Mouse (Mus musculus) intestine, embryonic 16.5 days (tissue): Measurements from ENCODE around the gene Ccdc190. TPM values are rescaled to one million over a fixed set of nuclear protein-coding genes. Genes with fewer than 3 reads are reported as not detected.

Experiments used
- ATAC-seq: fragments of 200-750 bp; cut with Nextera tagmentation; 2 replicates; pipeline ENCODE4 v1.8.0; 2017; ENCODE audit warnings: moderate TSS enrichment, moderate library complexity
- H3K27ac ChIP-seq: fragments of 300-500 bp; sonication (generic); 2 replicates; pipeline ENCODE4 v1.5.1; 2014; ENCODE audit warnings: mild to moderate bottlenecking, low read length
- H3K27me3 ChIP-seq: fragments of 300-500 bp; sonication (generic); replicated peaks from 2 replicates; pipeline ENCODE4 v1.6.1; 2014; ENCODE audit warnings: low read length, control low read depth, mixed read lengths; ENCODE audit not compliant: control insufficient read depth, insufficient read depth
- H3K36me3 ChIP-seq: fragments of 300-500 bp; sonication (generic); 2 replicates; pipeline ENCODE4 v1.6.1; 2014; ENCODE audit warnings: low read length, control low read depth; ENCODE audit not compliant: control insufficient read depth, insufficient read depth
- H3K4me1 ChIP-seq: fragments of 300-500 bp; sonication (generic); 2 replicates; pipeline ENCODE4 v1.6.1; 2014; ENCODE audit warnings: low read length, control low read depth, mixed read lengths; ENCODE audit not compliant: control insufficient read depth, insufficient read depth
- H3K4me2 ChIP-seq: fragments of 300-500 bp; sonication (generic); 2 replicates; pipeline ENCODE4 v1.6.1; 2014; ENCODE audit warnings: low read depth, low read length, control low read depth
- H3K4me3 ChIP-seq: fragments of 300-500 bp; sonication (generic); 2 replicates; pipeline ENCODE4 v1.5.1; 2014; ENCODE audit warnings: mild to moderate bottlenecking, low read length
- H3K9ac ChIP-seq: fragments of 300-500 bp; sonication (generic); 2 replicates; pipeline ENCODE4 v1.6.1; 2014; ENCODE audit warnings: low read depth, low read length
- H3K9me3 ChIP-seq: fragments of 300-500 bp; sonication (generic); 2 replicates; pipeline ENCODE4 v1.6.1; 2016; ENCODE audit warnings: low read length, control low read depth; ENCODE audit not compliant: control insufficient read depth
- WGBS: fragments of 180-500 bp; shearing (Covaris S2); extraction: QIAGEN DNeasy Blood & Tissue Kit; methylation state at CpG from one replicate; pipeline ENCODE4 v1.1.7; 2014; 5-methylcytosine and 5-hydroxymethylcytosine counted together
- polyA plus RNA-seq: library from polyadenylated mRNA; unstranded; fragments of >200 nt; fragmentation: Nextera tagmentation; extraction: Ambion mirVana; gene quantifications from 2 replicates; pipeline ENCODE4 v1.2.1, GENCODE M21; 2015

The Ccdc190 gene
- polyA plus RNA-seq, 1 experiment from 2014 or later, result not detected

DNA sequence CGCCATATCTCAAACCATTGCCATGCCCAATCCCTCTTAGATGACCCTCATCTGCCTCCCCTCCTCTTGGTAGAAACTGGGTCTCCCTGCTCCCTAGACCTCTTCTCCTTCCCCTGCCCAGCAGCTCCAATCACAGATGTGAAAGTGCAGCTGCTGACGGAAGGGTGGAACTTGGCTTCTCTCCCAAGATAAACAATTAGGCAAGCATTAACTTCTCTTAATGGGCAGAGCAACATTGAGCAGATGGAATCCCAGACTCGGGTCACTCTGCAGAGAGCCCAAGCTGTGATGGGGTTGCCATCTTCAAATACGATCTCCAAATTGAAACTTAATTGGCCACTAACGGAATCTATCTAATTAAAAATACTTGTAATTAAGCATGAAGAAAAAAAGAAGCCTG lies 19.3 kb upstream of the Ccdc190 start:
- H3K36me3 ChIP-seq, result no peaks in the 10 kb centered on the region
- no peak overlapping the region for H3K9ac ChIP-seq
- 60% methylated on average over 5 of the region's 5 CpGs for WGBS
- ATAC-seq, result no peak
- no peak overlapping the region for H3K4me2 ChIP-seq
- no peaks in the 10 kb centered on the region for H3K9me3 ChIP-seq
- no peak overlapping the region for H3K27ac ChIP-seq
- no peak overlapping the region for H3K4me3 ChIP-seq
- H3K4me1 ChIP-seq, result no peaks in the 10 kb centered on the region
- H3K27me3 ChIP-seq, result no peaks in the 10 kb centered on the region

GRCm38 (mm10) chr1:169909659-169910058 lies 18.8 kb upstream of the Ccdc190 start:
- H3K27ac ChIP-seq, result no peak overlapping the region
- no peak for ATAC-seq
- WGBS, result 86% methylated on average over 6 of the region's 6 CpGs
- no peaks in the 10 kb centered on the region for H3K27me3 ChIP-seq
- no peaks in the 10 kb centered on the region for H3K4me1 ChIP-seq
- H3K4me2 ChIP-seq, result no peak overlapping the region
- H3K36me3 ChIP-seq, result no peaks in the 10 kb centered on the region
- H3K4me3 ChIP-seq, result no peak overlapping the region
- H3K9ac ChIP-seq, result no peak overlapping the region
- no peaks in the 10 kb centered on the region for H3K9me3 ChIP-seq

DNA sequence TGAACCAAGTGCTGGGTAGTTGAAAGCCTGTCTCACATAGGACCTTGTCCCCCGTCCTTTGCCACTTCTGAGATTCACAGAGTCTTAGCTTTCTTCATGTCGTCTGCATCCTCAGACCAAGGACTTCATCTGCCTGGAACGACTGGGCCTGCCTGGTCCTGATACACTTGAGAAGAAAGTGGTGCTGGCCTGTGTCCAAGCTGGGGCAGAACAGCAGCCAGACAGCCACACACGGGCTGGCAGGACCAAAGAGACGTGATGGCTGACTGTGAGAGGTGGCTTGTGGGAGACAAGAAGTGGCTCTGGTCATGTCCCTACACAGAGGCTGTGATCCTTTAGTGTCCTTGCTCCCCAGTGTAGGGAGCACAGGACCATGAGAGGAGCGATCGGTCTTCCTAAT lies 17.7 kb upstream of the Ccdc190 start:
- no peak for ATAC-seq
- Histone ChIP-seq H3K4me3 (no peak overlapping the region), H3K27me3 (no peaks in the 10 kb centered on the region), H3K27ac (no peak overlapping the region), H3K36me3 (no peaks in the 10 kb centered on the region), H3K4me1 (0 out of 2 replicates have a peak, but pooled peaks cover 2% of the 10 kb centered on the region), H3K9ac (no peak overlapping the region), H3K9me3 (no peaks in the 10 kb centered on the region), H3K4me2 (no peak overlapping the region)
- WGBS, result 79% methylated on average over 7 of the region's 7 CpGs

DNA sequence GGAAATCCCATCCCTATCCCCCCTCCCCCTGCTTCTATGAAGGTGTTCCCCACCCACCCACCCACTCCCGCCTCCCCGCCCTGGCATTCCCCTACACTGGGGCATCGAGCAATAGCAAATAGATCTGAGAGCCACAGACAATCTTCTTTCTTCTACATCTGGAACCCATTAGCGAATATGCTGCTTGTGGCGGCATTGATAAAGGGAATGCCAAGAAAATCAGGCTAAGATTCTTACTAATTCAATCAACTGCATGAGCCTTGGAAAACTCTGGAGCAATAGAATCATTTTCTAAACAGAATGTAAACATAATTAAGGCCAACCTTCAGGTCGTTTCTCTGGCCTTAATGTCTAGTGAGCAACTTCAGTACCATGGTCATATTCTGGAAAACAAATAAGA lies 16.9 kb upstream of the Ccdc190 start:
- no peak overlapping the region for H3K9ac ChIP-seq
- H3K4me3 ChIP-seq, result no peak overlapping the region
- WGBS, result 77% methylated on average over 6 of the region's 6 CpGs
- H3K4me1 ChIP-seq, result peaks cover 8% of the 10 kb centered on the region; the same call in 1 of the 2 replicates
- no peaks in the 10 kb centered on the region for H3K9me3 ChIP-seq
- H3K36me3 ChIP-seq, result no peaks in the 10 kb centered on the region
- no peak overlapping the region for H3K27ac ChIP-seq
- H3K27me3 ChIP-seq, result no peaks in the 10 kb centered on the region
- no peak for ATAC-seq
- no peak overlapping the region for H3K4me2 ChIP-seq

- Histone ChIP-seq H3K9ac (0 out of 2 replicates have a peak overlapping the region, but pooled peaks have one; percentile 6), H3K4me3 (no peak overlapping the region)
- ATAC-seq, result peak; percentile 40
These were observed 11.8 kb upstream of the Ccdc190 start for GRCm38 (mm10) chr1:169916659-169917058.

GRCm38 (mm10) chr1:169917115-169917796 lies 11.2 kb upstream of the Ccdc190 start:
- H3K9me3 ChIP-seq, result no peaks in the 10 kb centered on the region
- H3K27ac ChIP-seq, result peak overlapping the region; percentile 74
- H3K4me3 ChIP-seq, result no peak overlapping the region
- H3K4me1 ChIP-seq, result peaks cover 27% of the 10 kb centered on the region
- H3K4me2 ChIP-seq, result no peak overlapping the region
- 0 out of 2 replicates have a peak overlapping the region, but pooled peaks have one; percentile 40 for H3K9ac ChIP-seq
- H3K36me3 ChIP-seq, result no peaks in the 10 kb centered on the region
- WGBS, result 39% methylated on average over 9 of the region's 9 CpGs
- no peaks in the 10 kb centered on the region for H3K27me3 ChIP-seq
- peak; percentile 55 for ATAC-seq

More at GRCm38 (mm10) chr1:169916659-169917058, 11.8 kb upstream of the Ccdc190 start:
- Histone ChIP-seq H3K9me3 (no peaks in the 10 kb centered on the region), H3K27ac (peak overlapping the region; percentile 74), H3K27me3 (no peaks in the 10 kb centered on the region), H3K36me3 (no peaks in the 10 kb centered on the region), H3K4me2 (no peak overlapping the region), H3K4me1 (peaks cover 27% of the 10 kb centered on the region)
- WGBS, result 28% methylated on average over 7 of the region's 7 CpGs

- Histone ChIP-seq H3K4me2 (no peak overlapping the region), H3K4me1 (peaks cover 27% of the 10 kb centered on the region), H3K27me3 (no peaks in the 10 kb centered on the region), H3K4me3 (no peak overlapping the region), H3K27ac (peak overlapping the region; percentile 74), H3K9ac (peak overlapping the region; percentile 40; the same call in 1 of the 2 replicates), H3K36me3 (no peaks in the 10 kb centered on the region), H3K9me3 (no peaks in the 10 kb centered on the region)
- ATAC-seq, result peak; percentile 52
- 36% methylated on average over 4 of the region's 4 CpGs for WGBS
These were observed 10.4 kb upstream of the Ccdc190 start for GRCm38 (mm10) chr1:169917998-169918397.

DNA sequence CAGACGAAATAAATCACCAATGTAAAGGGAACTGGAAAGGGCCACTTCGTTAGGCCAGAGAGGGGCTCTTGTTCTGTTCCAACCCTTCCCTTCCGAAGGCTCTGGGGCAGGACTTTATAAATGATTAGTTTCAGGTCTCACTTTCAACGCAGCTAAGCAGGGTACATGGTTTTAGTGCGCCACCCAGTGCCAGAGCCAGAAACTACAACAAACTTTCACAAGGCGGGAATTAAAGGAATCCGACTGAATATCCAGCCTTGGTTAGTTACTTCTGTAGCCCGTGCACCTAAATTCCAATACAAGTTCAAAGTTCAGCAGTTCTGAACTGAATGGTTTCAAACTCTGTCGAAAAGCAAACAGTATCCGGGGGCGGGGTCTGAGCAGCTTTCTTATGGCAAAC lies 9.2 kb upstream of the Ccdc190 start:
- no peaks in the 10 kb centered on the region for H3K27me3 ChIP-seq
- no peaks in the 10 kb centered on the region for H3K36me3 ChIP-seq
- no peaks in the 10 kb centered on the region for H3K9me3 ChIP-seq
- peak overlapping the region; percentile 37; the same call in 1 of the 2 replicates for H3K9ac ChIP-seq
- peak overlapping the region; percentile 42 for H3K4me2 ChIP-seq
- H3K27ac ChIP-seq, result no peak overlapping the region
- H3K4me3 ChIP-seq, result no peak overlapping the region
- H3K4me1 ChIP-seq, result peaks cover 27% of the 10 kb centered on the region
- peak; percentile 27 for ATAC-seq
- WGBS, result 5% methylated on average over 11 of the region's 11 CpGs

DNA sequence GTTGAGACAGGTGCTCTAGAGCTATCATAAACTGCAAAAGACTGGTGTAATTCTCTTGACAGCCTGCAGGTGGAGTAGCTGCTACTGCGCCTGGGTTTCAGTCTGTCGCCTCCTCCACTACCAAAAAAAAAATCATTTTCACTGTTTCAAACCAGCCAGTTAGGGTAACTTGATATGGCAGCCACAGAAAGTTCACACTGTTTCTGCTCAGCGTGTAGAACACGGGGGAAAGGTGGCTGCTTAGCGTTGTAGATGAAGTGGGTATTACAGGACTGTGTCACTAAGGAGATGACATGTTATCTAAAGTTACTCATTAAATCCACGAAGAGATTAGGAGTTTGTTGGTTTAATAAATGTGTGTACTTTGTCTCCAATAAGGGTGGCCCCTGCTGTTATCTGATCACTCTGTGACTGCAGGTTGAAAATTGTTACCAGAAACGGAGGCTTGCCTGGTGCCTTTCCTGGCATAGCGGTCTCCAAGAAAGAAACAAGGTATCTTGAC lies 6.7 kb upstream of the Ccdc190 start:
- ATAC-seq, result peak; percentile 91
- H3K4me3 ChIP-seq, result peak overlapping the region; percentile 20
- WGBS, result 28% methylated on average over 8 of the region's 8 CpGs
- peak overlapping the region; percentile 82 for H3K27ac ChIP-seq
- no peak overlapping the region for H3K9ac ChIP-seq
- no peaks in the 10 kb centered on the region for H3K27me3 ChIP-seq
- H3K9me3 ChIP-seq, result no peaks in the 10 kb centered on the region
- peaks cover 17% of the 10 kb centered on the region for H3K4me1 ChIP-seq
- no peaks in the 10 kb centered on the region for H3K36me3 ChIP-seq
- peak overlapping the region; percentile 24 for H3K4me2 ChIP-seq
